Mouse (Mus musculus): Measurements from ENCODE around the gene Prune2. TPM values are rescaled to one million over a fixed set of nuclear protein-coding genes. Genes with fewer than 3 reads are reported as not detected.

Prune2 gene
- total RNA-seq (2021), result 10 to 100 TPM; 66.1 to 69.3 TPM

DNA sequence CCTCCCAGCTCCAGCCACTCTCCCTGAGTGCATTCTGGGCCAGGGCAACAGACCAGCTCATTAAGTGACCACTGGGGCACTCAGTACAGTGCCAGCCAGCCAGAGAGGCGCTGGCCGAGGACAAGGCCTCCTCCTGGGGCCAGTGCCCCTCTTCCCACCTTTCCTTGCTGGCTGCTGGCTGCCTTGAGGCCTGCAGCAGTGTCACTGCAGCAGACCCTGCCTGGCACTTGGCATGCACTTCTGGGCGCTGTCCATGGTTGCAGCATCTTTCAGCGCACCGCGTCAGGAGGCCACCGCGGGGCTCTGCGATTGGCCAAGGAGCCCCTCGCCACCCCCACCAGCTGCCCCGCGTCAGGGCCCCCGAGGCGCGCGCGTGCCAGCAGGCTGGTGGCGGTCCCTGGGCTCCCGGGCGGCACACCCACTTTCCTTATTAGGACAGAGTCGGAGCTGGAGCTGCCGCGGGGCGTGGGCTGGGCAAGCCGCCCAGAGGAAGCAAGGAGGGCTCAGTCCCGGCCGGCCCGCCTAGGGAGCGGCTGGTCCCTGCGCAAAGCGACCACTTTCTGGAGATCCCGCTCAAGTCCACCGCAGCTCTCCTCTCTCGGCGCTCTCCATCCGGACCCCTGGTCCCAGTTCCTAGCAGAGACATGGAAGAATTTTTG lies at the start of gene Prune2:
Prune2 (plus strand) TSS at position 506 of the 659 bp plus-strand sequence.
- peak; percentile 13 to 34 for DNase-seq (ENCODE audit: extremely low spot score in 1 of 2, low spot score in 1 of 2)

DNA sequence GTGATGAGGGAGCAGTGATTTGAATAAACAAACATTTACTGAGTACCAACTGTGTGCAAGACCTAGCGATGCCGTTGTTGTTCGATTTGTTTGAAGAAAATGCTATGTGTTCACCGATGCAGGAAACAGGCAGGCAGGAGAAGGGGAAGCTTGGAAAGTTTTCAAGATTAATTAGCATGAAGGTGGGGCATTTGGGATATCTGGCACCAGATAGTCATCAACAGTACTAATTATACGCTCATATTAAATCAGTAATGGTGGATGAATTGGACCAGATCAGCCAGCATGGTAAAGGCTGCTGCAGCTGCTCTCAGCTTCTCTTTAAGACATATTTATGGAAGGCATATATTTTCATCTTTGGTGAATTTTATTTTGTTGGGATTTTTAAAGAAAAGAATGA lies 44.4 kb upstream of the Prune2 start:
- DNase-seq (ENCODE audit: extremely low spot score in 1 of 2, low spot score in 1 of 2), result no peak

GRCm38 (mm10) chr19:16924516-16924915 lies 31.4 kb upstream of the Prune2 start:
- no peak for DNase-seq (ENCODE audit: extremely low spot score in 1 of 2, low spot score in 1 of 2)

DNA sequence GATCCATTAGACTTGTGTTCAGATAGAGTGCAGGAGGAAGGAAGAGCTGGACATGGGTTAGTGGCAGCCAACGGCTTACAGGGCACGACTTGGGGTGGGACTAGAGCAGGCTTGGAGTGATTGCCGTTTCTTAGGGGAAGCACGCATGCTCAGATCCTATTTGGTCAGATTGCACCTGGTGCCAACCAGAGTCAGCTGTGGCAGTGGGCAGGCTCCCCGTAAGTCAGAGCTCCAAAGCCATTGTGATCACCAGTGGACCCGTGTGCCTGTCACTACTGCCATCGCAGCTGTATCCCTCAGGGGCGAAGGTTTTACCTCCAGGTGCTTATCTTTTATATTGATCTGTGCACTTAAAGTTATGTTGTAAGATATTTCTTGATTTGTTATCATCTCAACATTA lies 21.3 kb upstream of the Prune2 start:
- no peak for DNase-seq (ENCODE audit: extremely low spot score in 1 of 2, low spot score in 1 of 2)

DNA sequence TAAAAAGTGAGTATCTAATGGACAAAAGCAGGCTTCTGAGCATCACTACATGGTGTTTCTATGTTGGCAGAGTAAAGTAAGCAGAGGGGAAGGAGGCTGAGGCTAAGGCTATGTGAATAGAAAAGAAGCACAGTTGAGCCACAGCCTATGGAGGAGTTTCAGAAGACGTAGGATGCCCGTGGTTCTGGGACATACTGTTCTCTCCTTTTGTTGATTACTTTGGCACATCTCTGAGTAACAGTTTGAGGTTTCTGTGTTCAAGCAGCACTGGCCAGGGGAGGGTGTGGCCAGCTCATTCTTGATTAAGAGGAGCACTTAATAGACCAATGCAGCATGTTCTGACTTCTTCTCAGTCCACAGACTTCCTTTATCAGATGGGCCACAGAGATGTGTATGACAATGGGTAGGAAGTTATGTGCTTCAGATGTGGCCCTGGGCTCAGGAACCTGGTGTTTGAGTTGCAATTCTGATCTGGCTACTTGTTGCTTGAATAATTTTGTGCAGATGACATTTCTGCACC lies 7.1 kb upstream of the Prune2 start:
- no peak for DNase-seq (ENCODE audit: extremely low spot score in 1 of 2, low spot score in 1 of 2)

DNA sequence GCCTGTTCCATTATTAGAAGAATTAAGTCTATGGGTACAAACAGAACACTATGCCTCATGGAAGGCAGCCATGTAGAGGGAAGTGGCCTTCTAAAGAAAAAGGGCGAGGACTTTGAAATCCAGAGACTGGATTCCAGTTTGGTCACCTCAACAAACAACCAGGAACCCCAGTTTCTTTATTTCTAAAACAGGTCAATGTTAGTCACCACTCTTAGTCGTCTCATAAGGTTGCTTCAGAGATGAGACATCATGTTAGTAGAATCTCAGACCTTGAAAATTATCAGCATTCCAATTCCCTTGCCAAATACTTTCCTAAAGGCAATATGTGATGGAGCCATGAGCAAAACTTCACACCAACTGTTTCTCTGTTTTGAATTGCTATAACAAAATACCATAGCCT lies 6.6 kb upstream of the Prune2 start:
- DNase-seq (ENCODE audit: extremely low spot score in 1 of 2, low spot score in 1 of 2), result no peak

DNA sequence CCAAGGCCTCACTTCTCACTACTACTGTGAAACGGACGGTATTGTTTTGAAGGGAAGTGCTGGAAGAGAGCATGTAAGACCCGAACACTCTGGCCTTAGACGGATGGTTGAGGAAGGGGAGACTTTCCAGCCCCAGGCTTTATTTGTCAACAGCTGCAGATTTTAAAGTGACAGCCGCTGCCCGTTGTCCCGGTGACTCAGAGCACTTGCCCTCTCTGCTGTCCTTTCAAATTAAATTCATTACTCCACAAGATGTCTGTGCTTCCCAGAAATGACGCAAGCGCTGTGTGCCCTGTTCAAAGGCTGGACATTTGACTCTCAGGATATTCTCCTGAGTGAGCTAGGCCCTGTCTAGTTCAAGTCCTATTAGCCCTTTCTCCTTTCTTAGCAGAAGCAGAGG lies 5.9 kb upstream of the Prune2 start:
- no peak for DNase-seq (ENCODE audit: extremely low spot score in 1 of 2, low spot score in 1 of 2)

DNA sequence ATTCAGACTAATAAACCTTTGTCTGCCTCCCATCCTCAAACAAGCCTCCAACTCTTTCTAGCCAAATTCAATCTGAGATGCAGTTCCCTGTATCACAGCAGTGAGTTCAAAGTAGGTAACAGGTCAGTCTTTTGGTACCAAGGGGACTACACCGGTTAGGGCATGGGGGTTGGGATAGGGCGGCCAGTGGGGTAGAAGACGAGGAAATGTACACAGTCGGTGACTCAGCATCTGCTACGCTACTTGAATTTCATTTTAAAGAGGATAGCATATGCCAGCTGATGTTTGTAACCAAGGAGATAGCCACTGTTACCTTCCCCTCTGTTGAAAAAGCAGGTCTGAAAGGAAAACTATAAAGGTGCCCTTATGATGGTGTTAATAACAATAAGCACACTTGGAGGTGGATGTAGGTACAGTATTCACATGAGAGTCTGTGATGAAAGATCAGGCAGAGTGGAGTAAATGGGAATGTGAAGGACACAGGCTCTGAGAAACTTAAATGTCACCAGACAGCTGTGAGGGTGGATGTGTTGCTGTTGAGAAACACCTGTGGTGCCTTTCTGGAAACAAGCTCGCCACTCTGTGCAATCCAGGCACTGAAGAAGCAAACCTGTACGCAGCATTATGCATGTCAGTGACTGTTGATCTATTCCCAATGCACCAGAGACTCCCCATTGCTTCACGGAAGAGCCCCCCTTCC lies 5.1 kb upstream of the Prune2 start:
- DNase-seq (ENCODE audit: extremely low spot score in 1 of 2, low spot score in 1 of 2), result no peak

DNA sequence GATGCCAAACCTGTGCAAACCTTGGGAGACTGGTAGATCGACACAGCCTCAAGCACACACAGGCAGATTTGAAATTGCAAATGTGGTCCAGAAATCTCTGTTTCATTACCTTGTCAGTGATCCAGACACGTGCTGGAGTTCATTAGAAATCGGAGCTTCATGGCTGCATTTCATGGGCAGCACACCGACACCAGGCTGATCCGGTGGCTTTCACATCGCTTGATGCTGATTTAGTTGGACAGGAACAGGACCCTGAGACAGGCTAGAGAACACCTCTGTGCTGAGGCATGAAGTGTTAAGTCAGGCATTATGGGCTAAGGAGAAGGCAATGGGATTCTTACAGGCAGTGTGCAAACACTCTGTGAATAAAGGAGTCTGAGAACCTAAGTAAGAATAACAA lies 1.2 kb upstream of the Prune2 start:
- no peak for DNase-seq (ENCODE audit: extremely low spot score in 1 of 2, low spot score in 1 of 2)

- DNase-seq (ENCODE audit: extremely low spot score in 1 of 2, low spot score in 1 of 2), result no peak
Observed at GRCm38 (mm10) chr19:16955231-16955612, 696 bp upstream of the Prune2 start.

- DNase-seq (ENCODE audit: extremely low spot score in 1 of 2, low spot score in 1 of 2), result no peak
Observed at GRCm38 (mm10) chr19:16956319-16956718, 401 bp downstream of the Prune2 start.

DNA sequence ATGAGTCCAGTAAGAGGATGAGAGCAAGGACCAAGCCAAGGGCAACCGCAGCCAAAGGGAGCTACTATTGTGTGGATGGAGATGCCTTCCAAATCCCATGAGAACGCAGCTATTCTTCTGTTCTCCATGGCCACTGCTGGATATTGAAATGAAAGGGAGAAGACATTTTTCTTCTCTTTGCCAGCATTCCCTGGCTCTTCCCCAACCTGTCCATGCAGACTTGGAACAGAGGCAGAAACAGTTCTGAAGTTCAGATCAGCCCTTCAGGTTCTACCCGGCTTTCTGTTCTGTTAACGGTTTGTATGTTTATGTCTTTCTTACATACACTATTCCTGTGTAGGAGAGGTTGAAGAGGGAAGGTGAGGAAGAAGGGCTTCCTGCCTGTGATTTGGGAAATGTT lies 3.1 kb downstream of the Prune2 start:
- DNase-seq (ENCODE audit: extremely low spot score in 1 of 2, low spot score in 1 of 2), result no peak

DNA sequence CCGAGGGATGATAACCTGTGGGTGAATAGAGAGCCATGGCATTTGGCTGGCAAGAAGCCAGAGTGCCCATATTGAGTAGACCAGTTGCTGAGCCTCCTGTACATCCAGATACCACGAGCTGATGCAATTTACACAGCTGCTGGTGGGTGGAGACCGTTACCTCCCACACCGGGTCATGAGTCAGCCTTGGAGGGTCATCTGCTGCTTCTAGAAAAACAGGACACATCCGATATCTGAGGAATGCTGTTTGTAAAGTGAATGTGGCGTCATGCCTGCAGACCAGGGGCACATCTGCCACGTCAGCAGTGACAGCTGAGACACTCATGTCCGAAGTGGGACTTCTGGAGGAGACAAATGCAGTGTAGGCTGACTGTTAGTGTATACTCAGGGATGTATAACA lies 3.6 kb downstream of the Prune2 start:
- no peak for DNase-seq (ENCODE audit: extremely low spot score in 1 of 2, low spot score in 1 of 2)

GRCm38 (mm10) chr19:16961036-16961435 lies 5.1 kb downstream of the Prune2 start:
- DNase-seq (ENCODE audit: extremely low spot score in 1 of 2, low spot score in 1 of 2), result no peak

DNA sequence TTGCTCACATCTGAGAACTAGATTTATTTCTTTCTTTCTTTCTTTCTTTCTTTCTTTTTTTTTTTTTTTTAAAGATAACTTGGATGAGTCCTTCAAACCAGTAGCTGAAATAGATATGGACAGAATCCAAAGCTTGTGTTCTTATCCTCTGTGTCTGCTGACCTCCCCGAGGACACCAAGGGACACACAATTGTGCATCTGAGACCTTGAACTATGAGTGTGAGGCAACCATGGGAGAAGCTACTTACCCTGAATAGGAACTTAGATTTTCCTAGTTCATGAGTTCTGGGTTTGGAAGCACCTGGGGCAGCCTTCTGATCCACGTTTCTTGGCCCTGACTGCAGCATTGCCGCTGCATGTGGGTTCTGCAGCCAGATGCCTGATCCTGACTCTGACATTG lies 7.3 kb downstream of the Prune2 start:
- DNase-seq (ENCODE audit: extremely low spot score in 1 of 2, low spot score in 1 of 2), result no peak

- no peak for DNase-seq (ENCODE audit: extremely low spot score in 1 of 2, low spot score in 1 of 2)
Observed at GRCm38 (mm10) chr19:16968768-16969167, 12.8 kb downstream of the Prune2 start.

DNA sequence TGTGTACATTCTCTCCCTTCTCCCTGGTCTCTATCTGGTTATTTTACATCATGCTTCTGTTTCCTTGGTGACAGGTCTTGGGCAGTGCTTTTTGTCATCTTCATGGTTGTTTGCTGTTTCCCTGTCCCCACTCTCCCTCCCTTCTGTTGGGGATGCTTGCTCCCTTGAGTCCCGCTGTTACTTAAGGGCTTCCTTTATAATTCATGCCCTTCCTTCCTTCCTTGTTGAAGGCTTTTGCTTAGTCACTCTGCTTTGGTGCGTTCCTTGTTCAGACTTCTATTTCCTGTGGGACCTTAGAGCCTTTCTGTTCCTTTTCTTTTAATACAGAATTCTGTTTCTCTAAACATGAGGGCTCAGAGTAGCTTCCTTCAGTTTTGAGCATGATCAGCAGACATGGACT lies 14.7 kb downstream of the Prune2 start:
- DNase-seq (ENCODE audit: extremely low spot score in 1 of 2, low spot score in 1 of 2), result no peak

GRCm38 (mm10) chr19:16978910-16979309 lies 23.0 kb downstream of the Prune2 start:
- no peak for DNase-seq (ENCODE audit: extremely low spot score in 1 of 2, low spot score in 1 of 2)

DNA sequence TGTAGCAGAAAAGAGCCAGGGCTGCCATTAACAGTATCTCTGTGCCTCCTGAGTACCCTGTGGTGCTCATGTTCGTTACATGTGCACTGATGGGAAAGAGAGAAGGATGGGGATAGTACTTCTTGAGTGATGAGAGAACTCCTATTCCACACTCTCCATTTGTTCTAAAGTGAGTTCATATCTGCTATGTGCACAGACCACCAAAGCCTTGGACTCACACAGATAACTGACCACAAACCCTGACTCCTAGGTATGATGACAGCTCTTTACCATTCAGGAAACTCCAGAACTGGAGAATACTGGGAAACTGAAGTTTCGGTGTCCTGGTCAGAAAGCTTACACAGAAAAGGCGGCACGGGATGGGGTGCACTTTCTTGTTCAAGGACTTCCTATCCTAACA lies 25.8 kb downstream of the Prune2 start:
- DNase-seq (ENCODE audit: extremely low spot score in 1 of 2, low spot score in 1 of 2), result no peak

- DNase-seq (ENCODE audit: extremely low spot score in 1 of 2, low spot score in 1 of 2), result peak; percentile 17 to 64
Observed at GRCm38 (mm10) chr19:16984897-16985296, 29.0 kb downstream of the Prune2 start.

GRCm38 (mm10) chr19:16987984-16988383 lies 32.1 kb downstream of the Prune2 start:
- DNase-seq (ENCODE audit: extremely low spot score in 1 of 2, low spot score in 1 of 2), result no peak

GRCm38 (mm10) chr19:16992151-16992550 lies 36.2 kb downstream of the Prune2 start:
- DNase-seq (ENCODE audit: extremely low spot score in 1 of 2, low spot score in 1 of 2), result no peak
